Mouse (Mus musculus) neural tube, embryonic 10.5 days (tissue): Measurements from ENCODE around the gene Cdc42ep2.
A peak's percentile ranks its signal among the peaks of the same experiment; 100 is the strongest.

Experiments
- DNase-seq: peaks from one replicate; pipeline ENCODE4 v3.0.0-alpha.2; 2017; ENCODE audit warnings: low spot score; ENCODE audit errors: extremely low spot score

Gene Cdc42ep2

GRCm38 (mm10) chr19:5924713-5925093, at the start of gene Cdc42ep2:
Cdc42ep2 (minus strand) TSS chr19:5924816.
- DNase-seq: peak; percentile 93

DNA sequence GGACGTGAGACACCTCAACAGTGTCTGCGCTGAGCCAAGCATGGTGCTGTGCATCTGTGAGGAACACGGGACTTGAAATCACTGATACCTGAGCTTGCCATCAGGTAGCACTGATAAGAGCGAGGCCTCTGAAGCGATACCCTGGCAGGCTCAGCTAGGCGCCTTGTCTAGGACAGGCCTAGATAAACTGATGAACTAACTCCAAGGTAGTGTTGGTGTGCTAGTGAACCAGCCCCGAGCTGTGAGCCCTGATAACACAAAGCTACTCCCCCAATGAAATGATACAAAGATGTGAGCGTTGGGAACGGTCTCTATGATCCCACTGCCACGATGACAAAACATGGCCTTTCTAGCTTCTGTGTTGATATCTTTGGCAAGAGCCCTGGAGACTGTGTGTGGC, 43.0 kb upstream of the Cdc42ep2 start:
- DNase-seq: no peak

DNA sequence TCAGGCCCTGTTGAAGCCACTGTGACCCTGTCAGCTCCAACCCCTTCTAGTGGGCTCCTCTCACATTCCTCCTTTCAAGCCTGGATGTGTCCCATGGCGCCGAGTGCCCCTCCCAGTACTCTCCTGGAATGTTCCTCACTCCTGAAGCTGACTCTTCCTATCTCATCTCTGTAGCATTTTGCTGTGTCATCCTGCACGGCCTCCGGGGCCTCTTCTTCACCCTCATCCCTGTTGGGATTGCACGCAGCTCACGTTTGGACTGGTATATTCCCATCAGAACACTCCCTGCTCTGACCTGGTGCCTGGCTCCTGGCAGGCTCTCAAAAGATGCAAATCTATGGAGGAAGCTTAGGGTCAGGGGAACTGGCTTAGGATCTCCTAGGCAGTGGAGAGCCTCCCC, 42.2 kb upstream of the Cdc42ep2 start:
- DNase-seq: no peak

DNA sequence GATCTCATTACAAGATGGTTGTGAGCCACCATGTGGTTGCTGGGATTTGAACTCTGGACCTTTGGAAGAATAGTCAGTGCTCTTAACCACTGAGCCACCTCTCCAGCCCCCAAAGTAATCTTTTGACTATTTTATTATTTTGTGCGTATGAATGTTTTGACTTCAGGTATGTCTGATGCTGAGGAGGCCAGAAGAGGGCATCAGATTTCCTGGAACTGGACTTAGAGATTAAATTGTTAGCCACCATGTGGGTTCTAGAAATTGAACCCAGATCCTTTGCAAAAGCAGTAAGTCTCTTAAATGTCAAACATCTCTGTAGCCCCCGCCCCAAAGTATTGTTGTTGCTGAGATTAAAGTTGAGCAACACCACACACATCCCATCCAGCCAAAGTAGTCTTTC, 41.3 kb upstream of the Cdc42ep2 start:
- no peak for DNase-seq

DNA sequence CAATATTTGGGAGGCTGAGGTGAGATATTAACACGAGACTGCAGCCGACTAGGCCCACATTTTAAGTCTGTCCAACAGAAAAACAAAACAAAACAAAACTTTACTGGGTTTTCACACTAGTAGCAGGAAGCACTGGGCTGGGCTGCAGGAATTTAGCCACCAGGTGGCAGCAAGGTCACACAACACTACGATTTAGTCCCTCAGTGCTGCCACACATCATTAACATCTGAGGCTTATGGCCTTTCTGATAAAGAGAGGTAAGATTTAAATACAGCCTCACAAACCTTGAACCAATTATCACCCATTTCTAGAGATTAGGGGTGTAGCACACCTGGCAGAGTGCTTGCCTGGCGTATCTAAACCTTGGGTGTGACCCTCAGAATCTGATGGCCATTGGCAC, 40.7 kb upstream of the Cdc42ep2 start:
- peak; percentile 75 for DNase-seq

DNA sequence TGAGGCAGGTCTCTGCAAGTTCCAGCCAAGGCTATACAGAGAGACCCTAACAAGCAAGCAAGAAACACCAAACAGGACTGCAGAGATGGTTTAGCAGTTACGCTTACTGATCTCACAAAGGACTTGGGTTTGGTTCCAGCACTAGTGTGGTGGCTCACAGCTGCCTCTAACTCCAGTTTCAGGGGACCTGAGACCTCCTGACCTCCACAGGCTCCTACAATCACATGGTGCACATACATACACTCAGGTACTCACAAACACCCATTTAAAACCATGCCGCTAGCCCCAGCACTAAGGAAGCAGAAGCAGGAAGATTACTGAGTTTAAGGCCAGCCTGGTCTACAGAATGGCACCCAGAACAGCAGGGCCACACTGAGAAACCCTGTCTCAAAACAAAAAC, 40.2 kb upstream of the Cdc42ep2 start:
- no peak for DNase-seq

DNA sequence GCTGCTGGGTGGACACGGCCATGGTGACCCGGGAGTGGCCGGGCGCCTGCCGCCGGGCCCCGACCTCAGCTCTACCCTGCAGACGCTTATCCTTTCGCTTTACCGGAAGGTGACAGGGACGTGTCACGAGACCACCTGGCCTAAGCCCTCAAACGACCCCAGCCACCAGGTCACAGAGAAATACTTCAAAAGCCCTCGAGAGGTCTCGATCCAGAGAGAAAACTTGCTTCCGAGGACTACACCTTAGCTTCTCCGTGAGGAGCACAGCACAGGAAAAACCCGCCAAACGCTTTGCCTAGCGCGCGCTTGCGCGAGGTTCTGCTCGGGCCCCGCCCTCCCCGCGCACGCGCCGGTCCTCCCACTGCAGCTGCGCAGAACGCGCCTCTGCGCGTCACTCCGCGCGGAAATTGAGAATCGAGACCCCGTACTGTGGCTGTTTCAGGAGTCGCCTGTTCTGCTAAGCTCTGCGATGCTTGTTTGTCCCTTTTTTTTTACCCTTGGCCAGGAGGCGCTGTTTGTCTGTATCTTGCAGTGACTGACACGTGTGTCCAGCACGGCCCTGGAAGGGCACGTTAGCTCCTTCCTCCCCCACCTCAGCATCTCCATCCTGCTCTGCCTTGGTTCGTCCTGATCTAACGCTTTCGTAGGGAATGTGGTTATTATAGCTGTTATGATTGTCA, 39.4 kb upstream of the Cdc42ep2 start, which contains the start of gene Pola2:
TSS of gene Pola2 (minus strand) at position 320 of the 680 bp plus-strand sequence.
- DNase-seq: peak; percentile 89

- no peak for DNase-seq
These were observed 38.0 kb upstream of the Cdc42ep2 start for GRCm38 (mm10) chr19:5962651-5963050.

- no peak for DNase-seq
These were observed 32.8 kb upstream of the Cdc42ep2 start for GRCm38 (mm10) chr19:5957371-5957770.

GRCm38 (mm10) chr19:5956685-5957084, 32.1 kb upstream of the Cdc42ep2 start:
- DNase-seq: peak; percentile 83

DNA sequence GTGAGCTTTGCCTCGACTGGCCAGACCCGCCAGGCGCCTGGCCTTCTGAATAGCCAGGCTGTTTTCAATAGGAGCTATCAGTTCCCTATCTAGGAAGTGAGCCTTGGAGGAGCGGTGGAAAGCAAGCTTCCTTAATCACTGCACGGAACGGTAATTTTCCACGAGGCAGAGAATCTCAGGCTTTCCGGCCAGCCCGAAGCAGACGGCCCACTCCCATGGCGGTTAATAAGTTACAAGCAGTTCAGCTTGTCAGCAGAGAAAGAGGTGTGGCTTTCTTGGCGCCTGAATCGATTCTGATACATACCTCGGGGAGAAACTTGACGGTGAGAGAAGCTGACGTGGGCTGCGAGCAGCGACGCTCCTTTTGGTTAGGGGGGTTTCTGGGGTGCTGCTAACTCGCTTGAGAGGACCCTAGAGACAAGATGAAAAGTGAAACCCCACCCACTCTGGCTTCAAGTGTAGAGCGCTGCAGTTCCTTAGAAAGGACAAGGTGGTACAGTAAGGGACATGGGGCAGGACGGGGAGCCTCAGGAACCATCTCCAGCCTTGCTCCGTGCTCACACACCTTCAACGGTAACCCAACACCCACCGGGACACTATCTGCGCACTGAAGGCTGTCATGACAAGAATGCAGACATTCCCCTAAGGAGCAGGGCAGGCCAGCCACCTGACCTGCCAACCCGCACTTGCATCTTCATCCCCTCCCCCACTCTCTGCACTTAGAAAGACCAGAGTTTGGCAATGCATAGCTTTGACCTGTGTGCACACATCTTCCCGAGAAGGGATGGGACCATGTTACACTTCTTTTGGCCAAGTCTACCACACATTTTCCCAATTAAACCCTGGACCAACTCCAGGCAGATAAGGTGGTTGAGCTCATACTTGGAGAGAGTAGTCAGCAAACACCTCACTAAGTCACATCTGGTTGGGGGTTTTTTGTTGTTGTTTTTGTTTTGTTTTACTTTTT, 31.4 kb upstream of the Cdc42ep2 start:
- DNase-seq: no peak

- DNase-seq: no peak
These were observed 30.3 kb upstream of the Cdc42ep2 start for GRCm38 (mm10) chr19:5954936-5955335.

- no peak for DNase-seq
These were observed 29.6 kb upstream of the Cdc42ep2 start for GRCm38 (mm10) chr19:5954031-5954710.

GRCm38 (mm10) chr19:5953201-5953770, 28.7 kb upstream of the Cdc42ep2 start:
- DNase-seq: no peak

DNA sequence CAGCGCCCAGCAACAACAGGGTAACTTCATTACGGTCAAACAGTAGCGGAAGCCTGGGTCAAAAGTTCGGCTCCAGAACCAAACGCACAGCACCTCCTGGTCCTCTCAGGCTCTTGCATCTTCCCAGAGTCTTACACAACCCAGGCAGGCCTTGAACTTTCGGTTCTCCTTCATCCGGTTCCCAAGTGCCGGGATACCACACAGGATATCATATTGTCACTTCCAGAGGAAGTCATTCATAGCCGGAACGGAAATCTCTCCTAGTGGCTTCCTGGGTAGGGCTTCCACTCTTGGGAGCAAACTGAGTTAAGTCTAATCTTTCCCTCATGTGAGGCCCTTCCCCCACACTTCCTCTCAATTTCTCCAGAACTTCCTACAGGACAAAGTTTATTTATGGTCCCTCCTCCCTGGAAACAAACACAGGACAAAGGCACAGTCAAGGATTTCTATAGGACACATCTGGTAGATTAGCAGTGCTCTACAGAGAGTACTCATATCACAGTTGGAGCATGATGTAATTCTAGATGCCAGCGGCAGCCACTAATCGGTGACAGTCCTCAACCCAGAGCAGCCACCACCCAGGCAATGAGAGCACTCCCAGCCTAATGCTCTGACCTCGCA, 27.6 kb upstream of the Cdc42ep2 start:
- no peak for DNase-seq

DNA sequence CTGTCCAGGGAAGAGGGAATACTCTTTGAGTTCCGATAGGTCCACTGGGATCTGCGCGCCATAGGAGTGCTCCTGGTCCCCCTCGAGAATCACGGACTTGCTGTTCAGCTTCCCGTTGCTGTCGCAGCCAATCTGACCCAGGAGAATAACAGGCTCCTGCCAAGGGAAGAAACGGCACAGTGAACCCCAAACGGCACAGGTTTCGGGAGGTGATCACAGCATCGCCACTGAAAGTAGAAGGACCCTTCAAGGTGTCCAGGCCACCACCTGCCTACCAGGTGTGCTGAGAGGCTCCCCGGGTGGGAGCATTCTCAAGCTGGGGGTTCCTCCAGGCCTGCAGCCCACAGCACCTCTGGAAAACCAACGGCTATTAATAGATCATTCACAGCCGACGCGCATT, 27.0 kb upstream of the Cdc42ep2 start:
- no peak for DNase-seq

DNA sequence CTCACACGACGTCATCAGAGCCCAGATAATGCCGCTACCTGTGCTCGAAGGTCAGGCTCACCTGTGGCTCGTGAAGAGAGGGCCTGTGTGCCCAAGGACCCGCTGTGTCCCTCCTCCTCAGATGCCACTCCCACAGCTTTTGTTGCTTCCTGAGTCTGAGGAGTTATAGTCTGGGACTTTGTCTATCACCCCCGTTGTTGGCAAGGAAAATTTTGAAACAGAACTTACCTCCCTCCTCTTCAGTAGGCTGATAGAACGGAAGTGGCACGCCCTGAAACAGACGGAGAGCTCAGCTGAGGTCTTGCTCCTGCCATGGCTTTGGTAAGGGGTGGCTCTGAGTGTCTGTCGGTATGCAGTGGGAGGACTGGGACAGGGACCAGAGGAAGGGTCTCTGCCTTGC, 25.6 kb upstream of the Cdc42ep2 start:
- no peak for DNase-seq

DNA sequence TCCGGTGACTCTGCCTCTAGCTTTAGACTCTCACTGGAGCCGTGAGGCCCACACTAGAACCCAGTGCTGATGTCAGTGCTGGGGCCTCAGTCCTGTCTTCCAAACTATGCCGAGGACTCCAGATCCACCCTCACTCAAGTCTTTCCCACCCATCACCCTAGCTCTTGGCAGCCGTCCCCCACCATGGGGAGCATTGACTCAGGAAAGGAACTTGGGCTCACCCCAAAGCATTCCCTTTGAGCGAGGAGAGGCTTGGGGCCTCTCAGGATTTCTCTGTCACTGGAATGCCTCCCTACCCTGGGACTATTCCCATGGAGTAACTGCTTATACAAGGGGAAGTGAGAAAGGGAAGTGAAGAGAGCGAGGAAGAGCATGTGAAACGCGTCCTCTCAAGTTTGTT, 21.3 kb upstream of the Cdc42ep2 start:
- no peak for DNase-seq

GRCm38 (mm10) chr19:5945027-5945426, 20.4 kb upstream of the Cdc42ep2 start:
- no peak for DNase-seq

DNA sequence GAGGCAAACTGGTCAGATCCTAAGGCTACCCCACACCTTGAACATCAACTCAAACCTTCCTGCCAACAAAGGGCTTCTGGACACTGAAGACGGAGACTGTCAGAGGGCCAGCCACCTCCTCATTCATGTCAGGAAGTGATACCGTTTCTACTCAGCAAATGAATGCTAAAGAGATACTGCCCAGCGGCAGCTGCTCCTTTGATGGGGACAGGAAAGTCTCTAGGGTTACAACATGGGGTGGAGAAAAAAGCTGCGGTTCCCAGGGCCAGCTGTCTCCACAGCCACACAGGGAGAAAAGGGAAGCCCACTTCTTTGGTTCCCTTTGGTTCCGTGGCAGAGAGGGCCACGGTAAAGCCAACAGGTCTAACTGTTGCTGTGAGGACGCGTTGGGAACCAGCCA, 19.5 kb upstream of the Cdc42ep2 start:
- DNase-seq: no peak

DNA sequence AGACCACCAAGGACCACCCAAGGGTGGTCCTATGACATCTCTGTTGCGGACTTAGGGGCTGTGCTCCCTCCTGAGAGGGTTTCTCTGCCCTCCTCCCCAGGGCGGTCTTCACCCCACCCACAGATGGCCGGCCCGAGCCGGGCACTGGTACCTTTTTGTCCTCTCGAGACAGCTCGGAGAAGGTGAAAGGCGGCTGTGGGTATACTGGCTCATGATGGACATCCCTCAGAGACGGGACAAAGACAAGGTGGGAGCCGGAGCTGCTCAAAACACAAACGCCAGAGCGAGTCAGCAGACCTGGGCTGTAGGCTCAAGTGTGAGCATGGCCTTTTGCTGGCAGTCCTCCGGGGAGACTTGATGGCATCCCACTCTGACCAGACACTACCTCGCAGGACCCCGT, 18.8 kb upstream of the Cdc42ep2 start:
- no peak for DNase-seq
